Mouse (Mus musculus) MN1 (cell line): ENCODE data around the gene Taf9.
A peak's percentile ranks its signal among the peaks of the same experiment; 100 is the strongest.

Source experiments
- DNase-seq: peaks from one replicate; pipeline ENCODE4 v3.0.0-alpha.2; 2016; ENCODE audit warnings: low spot score

Gene Taf9

DNA sequence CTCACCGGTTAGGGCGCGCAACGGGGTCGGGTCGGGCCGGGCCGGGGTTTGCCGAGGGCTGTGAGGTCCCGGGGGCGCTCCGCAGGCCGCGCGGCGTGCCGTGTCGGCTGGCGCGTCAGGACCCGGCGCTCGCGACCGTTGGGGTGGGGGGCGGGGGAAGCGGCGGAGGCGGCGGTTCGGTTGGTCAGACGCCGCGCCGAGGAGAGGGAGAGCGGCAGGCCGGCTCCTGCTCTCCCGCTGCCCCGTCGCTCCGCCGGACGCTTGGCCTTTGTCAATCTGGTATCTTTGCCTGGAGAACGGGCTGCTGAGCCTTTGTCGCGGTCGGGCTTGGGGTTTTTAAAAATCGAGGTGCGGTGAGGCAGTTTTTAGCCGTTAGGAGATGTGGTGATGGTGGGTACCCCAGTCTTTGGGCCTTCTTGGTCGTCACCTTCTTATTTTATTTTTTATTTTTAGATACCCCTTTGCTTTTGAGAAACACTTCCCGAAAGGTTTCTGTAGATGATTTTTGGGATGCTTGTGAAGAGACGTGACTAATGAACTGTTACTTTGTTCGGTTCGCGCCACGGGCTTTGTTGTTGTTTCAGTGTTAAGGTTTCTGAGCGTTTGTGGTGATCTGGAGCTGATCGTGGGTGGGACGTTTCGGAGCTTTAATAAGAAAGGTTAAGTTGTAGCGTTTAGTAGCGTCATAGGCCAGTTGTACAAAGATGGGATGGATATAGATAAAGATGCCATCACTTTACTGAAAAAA lies at the start of gene Taf9:
Gene Taf9, plus strand, starts transcription at position 141 of the 748 bp plus-strand sequence.
- DNase-seq, result no peak

DNA sequence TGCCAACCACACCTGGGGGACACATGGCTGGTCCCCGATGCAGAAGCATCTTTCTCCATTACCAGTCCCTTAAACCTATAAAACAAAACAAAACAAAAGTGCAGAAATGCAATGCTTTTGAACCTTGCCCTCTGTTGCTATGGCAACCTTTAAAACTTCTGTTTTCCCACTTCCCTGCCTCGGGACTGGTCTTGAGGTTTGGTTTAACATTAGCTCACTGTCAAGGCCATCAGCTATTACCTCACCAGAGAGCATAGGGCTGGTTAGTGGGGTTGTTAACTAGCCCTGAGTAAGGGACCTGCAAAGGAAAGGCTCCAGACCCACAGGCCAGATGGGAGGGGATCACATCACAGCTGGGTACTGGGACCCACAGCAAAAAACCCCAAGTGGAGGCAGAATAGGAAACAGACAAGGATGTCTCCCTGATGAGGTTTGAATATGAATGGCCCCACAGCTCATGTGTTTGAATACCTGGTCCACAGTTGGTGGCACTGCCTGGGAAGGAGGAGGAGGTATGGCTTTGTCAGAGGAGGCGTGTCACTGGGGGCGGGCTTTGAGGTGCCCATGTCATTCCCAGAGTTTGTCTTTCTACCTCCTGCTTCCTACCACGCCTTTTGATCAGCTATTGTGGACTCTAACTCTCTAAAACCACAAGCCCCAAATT lies 49.0 kb upstream of the Taf9 start:
- no peak for DNase-seq

DNA sequence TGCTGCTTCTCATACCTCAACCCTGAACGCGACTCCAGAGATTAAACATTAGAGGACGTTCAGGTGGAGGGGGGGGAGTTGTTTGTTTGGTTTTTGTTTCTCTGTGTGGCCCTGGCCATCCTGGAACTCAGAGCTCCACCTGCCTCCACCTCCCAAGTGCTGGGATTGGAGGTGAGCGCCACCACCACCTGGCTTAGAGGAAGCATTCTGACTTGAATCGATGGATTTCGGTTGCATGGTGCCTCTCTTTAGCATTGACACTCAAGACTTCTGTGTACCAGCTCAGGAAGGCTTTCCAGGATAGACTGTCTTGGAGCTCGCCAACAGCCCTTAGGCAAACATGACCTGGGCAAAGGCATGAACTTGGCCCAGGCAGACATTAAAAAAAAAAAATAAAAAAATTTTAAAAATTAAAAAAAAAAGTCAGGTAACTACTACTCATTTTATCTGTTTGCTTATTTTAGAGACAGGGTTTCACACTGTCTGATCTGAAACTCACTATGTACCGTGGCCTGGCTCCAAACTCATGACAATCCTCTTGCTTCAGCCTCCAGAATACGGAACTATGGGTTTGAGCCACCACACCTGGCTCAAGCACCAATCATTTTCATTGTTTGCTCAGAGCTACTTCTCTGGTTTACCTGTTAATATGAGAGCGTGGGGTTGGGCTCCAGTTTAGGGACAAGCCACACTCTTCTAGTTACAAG lies 48.2 kb upstream of the Taf9 start:
- no peak for DNase-seq

DNA sequence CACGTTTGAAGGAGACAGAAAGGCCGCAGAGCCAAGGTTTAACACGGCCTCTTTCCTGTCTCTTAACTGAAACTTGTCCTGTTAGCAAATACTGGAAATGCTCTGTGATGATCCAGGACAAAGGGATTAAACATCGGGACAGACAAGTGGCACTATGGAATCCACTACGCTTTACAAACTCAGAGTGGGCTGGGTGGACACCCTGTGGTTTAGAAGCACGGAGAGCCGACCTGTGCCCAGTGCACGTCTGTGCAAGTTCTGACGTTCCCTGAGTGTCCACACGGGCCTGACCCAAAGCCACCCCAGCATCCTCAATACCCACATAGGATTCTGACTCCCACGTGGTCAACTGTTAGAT lies 47.7 kb upstream of the Taf9 start:
- no peak for DNase-seq

DNA sequence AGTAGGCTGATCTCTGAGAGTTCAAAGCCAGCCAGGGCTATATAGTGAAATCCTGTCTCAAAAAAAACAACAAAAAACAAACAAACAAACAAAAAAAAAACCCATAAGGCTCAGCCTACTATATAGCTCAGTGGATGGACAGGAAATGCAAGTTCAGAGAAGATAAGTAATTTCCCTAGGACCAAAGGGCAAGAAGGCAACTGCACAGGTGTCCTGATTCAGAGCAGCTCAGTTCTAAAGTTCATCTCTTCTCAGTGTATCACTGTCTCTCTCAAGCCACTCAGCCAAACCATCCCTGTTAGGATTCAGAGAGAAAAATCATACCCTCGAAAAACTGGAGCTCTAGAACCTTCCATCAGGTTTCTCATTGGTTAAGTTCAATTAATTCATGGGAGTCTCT lies 45.5 kb upstream of the Taf9 start:
- DNase-seq, result no peak

DNA sequence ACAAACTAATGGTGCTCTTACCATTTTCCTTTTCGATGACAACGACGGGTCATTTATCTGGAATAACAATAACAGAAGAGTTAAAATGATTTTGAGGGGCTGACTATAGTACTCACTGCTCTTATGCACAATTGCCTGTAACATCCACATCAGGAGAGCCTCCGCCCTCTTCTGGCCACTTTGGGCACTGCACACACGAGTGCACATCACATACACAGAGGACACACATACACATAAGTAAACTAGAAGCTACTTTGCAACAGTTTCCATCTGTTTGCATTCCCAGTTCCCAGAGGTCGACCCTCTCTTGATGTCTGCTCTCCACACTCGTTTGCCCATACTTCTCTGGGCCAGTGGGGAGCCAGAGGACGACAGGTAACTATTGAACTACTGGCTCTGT lies 43.6 kb upstream of the Taf9 start:
- no peak for DNase-seq

DNA sequence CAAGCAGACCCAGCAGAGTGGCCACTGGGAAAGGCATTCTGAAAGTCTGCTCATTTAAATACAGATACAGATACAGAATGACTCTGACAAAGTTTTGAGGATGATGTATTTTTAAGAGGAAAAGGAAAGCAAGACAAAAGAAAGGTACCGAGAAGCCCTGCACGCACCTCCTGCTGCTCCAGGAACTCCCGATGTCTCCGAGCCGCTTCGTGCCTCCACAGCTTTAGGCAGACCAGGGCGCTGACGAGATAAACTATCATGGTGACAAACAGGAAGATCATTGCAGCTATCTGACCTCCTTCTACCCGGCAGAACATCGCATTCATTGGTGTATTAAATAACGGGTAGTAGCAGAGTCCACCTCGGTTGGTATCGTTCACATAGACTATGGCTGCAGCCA lies 40.1 kb upstream of the Taf9 start:
- DNase-seq, result no peak

DNA sequence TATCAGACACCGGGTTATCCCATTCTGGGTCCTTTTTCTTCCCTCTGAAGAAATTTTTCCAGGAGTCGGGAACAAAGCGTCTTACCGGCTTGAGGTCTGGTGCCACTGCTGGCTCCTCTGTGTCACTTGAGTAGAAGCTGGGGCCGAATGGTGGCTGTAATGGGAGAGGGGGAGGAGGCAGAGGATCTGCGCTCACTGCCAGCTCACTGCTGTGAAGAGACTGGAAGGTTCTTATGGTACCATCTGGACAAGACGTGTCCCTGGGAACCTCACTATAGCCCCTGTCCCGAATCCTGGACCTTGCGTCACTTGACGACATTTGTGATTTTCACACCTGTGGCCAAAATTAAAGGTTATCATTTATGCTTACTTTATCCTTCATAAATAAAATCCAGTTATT lies 39.1 kb upstream of the Taf9 start:
- DNase-seq, result no peak

DNA sequence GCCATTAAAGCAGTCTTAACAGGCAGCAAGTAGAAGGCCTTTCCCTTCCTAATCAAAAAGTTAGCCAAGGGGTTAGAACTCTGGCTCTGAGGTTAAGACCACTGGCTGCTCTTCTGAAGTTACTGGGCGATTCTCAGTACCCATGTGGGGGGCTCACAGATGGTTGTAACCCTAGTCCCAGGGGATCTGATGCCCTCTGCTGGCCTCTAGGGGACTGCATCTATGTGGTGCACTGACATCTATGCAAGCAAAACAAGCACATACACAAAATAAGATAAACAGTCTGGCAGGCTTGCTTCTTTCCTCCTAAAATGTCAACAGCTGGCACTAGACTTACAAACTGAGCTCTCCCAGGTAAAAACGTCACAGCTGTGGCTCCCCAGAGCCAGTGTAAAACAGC lies 38.5 kb upstream of the Taf9 start:
- no peak for DNase-seq

DNA sequence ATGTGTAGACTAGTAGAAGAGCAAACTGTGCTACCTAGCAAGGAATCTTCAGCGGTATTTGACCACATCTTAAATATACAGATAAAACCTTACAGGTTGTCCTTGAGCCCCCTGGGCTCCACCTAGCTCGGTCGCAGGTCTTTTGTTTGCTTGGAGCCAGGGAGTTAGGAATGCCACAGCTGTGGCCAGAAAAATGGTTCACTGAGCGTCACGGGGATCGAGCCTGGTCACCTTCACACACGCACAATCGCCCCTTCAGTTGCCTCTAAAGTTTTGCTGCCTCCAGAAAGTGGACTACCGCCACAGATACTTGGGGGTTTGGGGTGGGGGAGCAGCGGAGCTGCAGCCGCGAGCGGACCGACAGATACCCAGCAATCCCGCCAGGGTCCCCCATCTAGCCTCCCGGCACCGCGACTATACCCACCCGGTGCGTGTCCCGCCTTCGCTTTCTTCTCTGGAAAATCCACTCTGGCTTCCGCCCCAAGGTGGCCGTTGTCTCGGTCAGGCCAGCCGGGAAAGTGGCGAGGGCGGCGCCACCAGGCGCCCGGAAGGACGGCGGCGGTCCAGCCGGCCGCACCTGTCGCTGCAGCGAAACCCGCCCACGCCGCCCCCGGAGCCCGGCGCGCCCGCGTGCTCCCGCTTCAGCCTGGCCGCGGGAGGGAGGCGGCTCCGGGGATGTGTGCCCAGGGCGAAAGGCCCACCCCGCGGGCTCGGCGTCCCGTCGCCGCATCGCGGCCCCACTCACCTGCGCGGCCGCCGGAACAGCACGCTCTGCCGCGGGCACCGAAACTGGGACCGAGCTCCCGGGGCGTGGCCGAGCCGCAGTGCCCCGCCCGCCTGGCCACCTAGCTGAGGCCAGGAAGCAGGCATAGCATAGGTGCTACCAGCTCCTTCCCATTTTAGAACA lies 34.9 kb upstream of the Taf9 start, which contains the start of gene Marveld2:
Gene Marveld2, minus strand, starts transcription at position 791 of the 907 bp plus-strand sequence.
- no peak for DNase-seq

DNA sequence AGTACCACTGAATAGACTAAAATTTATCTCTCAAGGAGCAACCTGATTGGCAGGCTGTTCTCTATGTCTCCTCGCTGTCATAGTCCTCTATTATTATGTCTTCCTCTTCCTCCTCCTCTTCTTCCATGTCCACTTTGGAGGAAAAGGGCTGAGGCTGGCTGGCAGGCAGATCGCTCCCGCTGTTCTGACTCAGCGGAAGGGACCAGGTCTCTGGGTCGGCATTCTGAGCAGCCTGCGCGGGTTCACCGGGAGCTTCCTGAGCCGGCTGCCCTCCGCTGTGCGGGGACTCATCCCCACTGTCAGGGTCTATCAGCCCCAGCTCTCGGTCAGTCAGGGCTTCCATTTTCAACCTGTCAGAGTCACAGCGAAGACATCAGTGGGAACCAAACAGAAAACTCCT lies 33.8 kb upstream of the Taf9 start:
- no peak for DNase-seq

DNA sequence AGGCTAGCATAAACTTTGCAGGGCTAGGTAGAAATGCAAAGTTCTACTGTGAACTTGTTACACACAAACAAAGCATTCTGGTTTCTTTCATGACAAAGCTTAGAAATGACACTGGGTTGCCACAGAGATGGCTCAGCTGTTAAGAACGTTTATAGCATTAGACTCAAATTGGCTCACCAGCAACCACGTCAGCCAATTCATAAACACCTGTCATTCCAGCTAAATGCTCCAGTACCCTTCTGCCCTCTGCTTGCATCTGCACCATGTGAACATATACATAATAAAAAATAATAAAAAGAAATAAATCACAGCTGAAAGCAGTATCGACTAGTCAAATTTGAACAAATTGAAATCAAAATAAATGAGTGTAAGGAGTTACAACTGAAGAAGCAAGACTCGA lies 29.1 kb upstream of the Taf9 start:
- no peak for DNase-seq

DNA sequence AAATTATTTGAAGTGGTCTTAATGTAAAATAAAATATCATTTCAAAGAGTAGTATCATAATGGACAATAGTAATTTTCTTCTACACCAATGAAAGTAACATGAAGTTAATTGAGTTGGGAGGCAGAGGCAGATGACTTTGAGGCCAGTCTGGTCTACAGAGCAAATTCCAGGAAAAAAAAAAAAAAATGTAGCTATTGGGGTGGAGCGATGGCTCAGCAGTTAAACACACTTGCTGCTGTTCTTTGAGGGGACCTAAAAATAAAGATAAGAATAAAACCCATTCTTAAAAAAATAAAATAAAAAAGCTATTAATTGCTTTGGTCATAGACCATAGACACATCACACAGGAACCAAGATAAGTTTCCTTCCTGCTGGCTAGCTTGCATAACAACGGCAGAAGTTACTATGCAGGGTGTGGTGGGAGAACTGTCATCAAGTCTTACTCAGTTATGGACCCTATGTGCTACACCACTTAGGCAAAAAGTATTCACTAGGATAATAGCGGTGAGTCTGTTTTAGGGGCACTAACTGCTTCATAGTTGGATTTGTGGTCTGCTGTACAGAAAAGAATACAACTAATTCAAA lies 17.2 kb upstream of the Taf9 start:
- no peak for DNase-seq

DNA sequence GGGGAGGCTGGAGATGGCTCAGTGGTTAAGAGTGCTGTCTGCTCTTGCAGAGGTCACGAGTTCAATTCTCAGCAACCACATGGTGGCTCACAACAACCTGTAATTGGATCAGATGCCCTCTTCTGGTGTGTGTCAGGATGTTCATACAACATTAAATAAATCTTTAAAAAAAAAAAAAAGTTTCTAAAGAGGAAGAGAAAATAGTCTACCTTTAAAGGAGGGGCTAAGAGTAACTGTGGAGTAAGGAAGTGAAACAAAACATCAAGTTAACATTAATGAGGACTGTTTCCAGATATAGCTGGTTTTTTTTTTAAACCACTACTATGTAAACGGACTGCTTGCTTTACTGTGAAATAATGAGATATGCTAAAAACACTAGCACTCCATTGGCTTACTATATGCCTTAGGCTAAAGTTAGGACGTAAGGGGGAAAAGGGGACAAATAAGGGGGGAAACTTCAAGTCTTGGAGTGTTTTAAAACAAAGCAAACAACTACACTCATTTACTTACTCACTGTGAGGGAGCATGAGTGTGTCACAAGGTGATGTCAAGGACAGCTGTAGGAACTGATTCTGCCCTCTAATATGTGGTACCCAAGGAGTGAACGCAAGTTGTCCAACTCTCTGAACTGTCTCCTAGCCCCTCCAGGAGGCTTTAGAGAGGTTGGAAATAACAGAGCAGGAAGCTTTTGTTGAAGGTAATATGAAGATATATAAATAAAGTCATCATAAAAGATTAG lies 8.7 kb upstream of the Taf9 start:
- DNase-seq, result no peak

DNA sequence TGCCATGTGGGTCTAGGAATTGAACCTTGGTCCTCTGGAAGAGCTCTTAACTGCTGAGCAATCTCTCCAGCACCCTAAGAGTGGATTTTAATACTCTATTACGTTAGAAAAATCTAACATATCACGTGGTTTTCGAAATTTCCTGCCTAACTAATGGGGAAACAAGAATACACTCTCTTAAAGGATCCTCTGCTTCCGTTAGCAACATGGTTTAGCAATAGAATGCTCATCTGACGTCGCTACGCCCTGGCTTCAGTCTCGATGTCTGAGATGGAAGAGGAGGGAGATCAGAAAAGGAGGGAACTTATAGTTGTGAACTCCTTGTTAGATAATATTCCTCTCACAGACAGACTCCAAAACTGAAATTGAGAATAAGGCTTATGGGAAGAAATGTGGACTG lies 3.2 kb upstream of the Taf9 start:
- DNase-seq, result no peak

DNA sequence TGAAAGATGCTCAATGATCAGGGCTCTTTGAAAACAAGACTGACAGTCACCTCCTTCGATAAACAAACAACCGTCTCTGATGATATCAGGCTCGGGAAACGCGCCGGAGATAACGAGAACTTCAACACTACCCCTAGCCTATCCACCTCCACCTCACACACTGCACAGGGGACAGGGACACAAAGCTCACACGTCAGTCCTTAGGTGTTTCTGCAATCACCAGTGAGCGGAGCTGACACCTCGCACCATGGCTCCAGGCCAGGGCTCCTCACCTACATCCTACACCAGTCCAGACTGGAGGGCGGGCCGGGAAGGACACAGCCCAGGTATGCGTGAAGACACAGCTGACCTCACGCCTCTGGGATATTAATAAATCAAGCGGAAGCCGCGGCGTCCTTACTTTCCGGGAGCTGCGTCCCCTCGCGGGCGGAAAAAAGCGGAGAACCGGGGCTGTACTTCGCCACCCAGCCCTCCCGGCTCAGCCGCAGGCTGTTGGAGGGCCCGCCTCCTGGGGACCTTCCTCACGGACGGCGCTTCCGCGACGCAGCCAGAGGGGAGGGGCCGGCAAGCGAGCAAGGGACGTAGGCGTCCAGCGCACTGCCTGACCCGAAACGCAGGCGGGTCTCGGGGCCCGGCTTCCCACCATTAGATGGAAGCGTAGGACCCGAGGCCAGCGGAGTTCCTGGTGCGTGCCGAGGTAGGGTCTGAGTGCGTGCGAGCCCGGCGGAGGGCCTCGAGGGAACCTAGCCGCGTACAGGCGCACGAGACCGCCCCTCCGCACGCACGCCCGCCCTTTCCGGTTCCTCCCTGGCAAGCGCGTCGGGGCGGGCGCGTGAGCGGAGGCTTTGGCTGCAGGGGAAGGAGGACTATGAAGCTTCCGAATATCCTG lies 585 bp upstream of the Taf9 start, which contains the start of the genes Ak6 and Rad17:
Gene Ak6, plus strand, starts transcription at position 430 of the 889 bp plus-strand sequence.
Gene Rad17, minus strand, starts transcription at position 502 of the 889 bp plus-strand sequence.
- peak; percentile 98 for DNase-seq

DNA sequence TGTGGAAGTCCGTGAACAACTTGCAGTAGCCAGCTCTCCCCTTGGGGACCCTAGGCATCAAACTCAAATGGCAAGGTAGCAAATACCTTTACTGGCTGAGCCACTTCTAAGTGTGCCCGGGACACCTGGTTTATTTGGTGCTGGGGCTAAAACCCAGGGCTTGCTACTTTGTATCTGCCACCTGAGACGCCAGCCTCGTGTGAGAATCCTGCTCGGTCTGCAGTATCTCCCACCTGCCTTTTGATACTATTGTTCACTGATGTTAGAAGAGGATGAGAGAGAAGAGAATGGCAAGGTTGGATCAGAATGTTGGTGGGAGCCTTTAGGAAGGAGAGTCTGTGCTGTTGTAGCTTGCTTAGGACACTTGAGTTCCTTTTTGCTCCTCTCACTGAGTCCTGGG lies 6.7 kb downstream of the Taf9 start:
- DNase-seq, result no peak

DNA sequence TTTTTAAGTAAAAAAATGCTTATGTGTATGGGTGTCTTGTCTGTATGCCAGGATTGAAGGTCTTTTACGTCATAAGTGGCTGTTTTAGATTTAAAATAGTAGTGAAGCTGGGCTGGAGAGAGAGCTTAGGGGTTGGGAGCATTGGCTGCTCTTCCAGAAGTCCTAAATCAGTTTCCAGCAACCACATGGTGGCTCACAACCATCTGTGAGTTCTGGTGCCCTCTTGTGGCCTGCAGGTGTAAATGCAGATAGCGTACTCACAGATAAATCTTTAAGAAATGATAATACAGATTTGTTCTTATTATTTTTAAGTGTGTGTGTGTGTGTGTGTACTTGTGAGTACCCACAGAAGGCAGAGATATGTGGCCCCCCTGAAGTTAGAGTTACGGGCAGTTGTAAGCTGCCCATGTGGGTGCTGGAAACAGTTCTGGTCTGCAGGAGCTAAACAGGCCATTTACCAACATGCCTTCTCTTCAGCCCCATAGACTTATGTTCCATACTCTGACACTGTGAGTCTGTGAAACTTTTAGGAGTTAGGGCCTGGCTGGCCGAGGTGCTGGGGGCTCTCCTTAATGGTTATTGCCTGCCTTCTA lies 8.6 kb downstream of the Taf9 start:
- peak; percentile 85 for DNase-seq

DNA sequence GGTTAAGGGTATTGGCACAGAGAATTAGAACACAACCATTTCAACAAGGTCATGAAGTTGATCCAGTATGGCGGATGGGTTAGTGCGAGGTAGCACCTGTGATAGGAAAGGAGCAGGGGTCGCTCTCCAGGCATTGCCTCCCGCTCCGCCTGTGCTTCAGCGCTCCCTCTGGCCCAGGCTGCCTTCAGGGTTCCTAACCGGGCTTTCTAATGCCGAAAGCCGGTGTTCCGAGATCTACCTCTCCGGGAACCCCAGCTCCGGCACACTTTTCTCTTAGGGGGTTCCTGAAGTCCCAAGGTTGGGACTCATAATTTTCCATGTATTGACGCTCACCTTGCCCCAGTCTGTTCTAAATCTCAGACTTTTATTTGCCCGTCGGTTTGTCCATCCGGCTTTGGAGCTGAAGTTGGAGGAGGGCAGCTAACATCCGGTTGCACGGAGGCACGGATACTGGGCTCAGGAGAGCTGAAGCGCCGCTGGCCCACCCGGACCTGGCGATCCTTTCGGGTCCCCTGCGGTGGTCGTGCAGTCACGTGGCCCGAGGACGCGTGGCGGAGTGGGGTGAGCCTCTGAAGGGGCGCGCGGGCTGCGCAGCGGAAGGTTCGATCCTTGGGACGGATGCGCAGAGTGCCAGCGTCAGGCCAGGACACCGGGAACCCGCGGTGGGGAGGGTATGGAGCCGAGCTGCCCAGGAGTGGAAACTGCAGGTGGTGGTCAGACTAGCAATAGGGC lies 18.1 kb downstream of the Taf9 start, which contains the start of gene Ccdc125:
Gene Ccdc125, plus strand, starts transcription at position 427 of the 732 bp plus-strand sequence.
- no peak for DNase-seq
